Mouse (Mus musculus) bone marrow, adult 2 months (tissue): Measurements from ENCODE around the gene Dennd2a.

ENCODE experiments used
- CTCF ChIP-seq: fragments of 200-500 bp; IDR thresholded peaks from 2 replicates; pipeline ENCODE4 v1.5.1; 2011; ENCODE audit warnings: low read length, control low read depth; ENCODE audit not compliant: control insufficient read depth, insufficient read depth
- POLR2A ChIP-seq: fragments of 200-500 bp; IDR thresholded peaks from 2 replicates; pipeline ENCODE4 v1.6.1; 2011; ENCODE audit warnings: low read depth, mild to moderate bottlenecking, control low read depth, low read length, borderline replicate concordance; ENCODE audit not compliant: control insufficient read depth

- no peak for TF ChIP-seq POLR2A
- no peak for TF ChIP-seq CTCF
Measured at GRCm38 (mm10) chr6:39522425-39522824, 35.2 kb downstream of the Dennd2a start.
